Mouse (Mus musculus): Measurements from ENCODE around the gene Tnfsfm13. TPM values are rescaled to one million over a fixed set of nuclear protein-coding genes. Genes with fewer than 3 reads are reported as not detected.
"Not testable (repeated sequence)": the region's sequence is repeated elsewhere in the genome, so short reads cannot be mapped to it uniquely, and the experiment has no call there.

Tnfsfm13 gene
- polyA plus RNA-seq, 1 experiment from 2014 or later, result 1.1 TPM

DNA sequence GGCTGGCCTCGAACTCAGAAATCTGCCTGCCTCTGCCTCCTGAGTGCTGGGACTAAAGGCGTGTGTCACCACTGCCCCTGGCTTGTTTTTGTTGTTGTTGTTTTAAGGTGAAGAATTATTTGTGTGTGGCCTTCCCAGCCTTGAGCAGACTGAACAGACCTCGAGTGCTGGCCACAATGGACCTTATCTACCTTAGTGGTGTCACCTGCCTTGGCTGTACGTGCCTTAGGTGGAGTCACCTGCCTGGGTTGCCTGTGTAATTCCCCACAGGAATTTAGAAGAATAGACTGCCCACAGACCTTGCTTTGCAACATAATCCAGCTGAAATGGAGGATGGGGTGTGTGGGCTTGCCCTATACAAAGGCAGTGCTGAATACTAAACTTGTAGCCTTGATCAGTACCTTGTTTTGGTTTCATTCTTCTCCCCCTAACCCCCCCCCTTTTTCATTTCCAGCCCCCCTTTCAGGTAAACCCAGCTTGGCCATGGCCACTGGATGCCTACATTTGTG, 12.0 kb upstream of the Tnfsfm13 start:
- no peaks in the 10 kb centered on the region for H3K36me3 ChIP-seq (ENCODE audit: control insufficient read depth, insufficient read depth)
- H3K27me3 ChIP-seq (ENCODE audit: control insufficient read depth, insufficient read depth, low read depth, low read length), result no peaks in the 10 kb centered on the region
- peaks cover 12% of the 10 kb centered on the region for H3K4me1 ChIP-seq (ENCODE audit: control insufficient read depth, low read depth, low read length)
- no peak for ATAC-seq (ENCODE audit: low read depth)
- H3K4me3 ChIP-seq (ENCODE audit: low read depth, low read length), result no peak overlapping the region
- no peak overlapping the region for H3K27ac ChIP-seq (ENCODE audit: low read length)
- no peak overlapping the region for H3K9ac ChIP-seq (ENCODE audit: low read depth, low read length)
- H3K4me2 ChIP-seq (ENCODE audit: low read depth, low read length), result no peak overlapping the region
- WGBS (ENCODE audit: insufficient replicate concordance), result 68% methylated on average over 4 of the region's 4 CpGs
- no peaks in the 10 kb centered on the region for H3K9me3 ChIP-seq (replicated peaks; ENCODE audit: control insufficient read depth, low read length)

DNA sequence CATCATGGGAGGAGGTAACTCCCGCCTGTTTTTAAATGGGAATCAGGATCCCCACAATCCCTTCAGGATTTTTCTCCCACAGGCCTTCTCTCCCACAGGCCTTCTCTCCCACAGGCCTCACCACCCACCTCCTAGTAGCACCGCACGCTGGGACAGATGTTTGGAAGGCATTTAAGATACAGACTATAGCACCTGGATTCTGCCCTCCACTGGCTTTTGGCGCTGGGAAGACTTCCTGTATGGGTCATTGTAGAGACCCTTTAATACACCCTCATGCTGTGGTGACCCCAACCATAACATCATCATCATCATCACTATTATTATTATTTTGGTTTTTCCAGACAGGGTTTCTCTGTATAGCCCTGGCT, 11.6 kb upstream of the Tnfsfm13 start:
- Histone ChIP-seq H3K36me3 (ENCODE audit: control insufficient read depth, insufficient read depth) (no peaks in the 10 kb centered on the region), H3K27ac (ENCODE audit: low read length) (no peak overlapping the region), H3K9me3 (replicated peaks; ENCODE audit: control insufficient read depth, low read length) (no peaks in the 10 kb centered on the region), H3K27me3 (ENCODE audit: control insufficient read depth, insufficient read depth, low read depth, low read length) (no peaks in the 10 kb centered on the region), H3K4me3 (ENCODE audit: low read depth, low read length) (no peak overlapping the region), H3K4me1 (ENCODE audit: control insufficient read depth, low read depth, low read length) (peaks cover 12% of the 10 kb centered on the region), H3K9ac (ENCODE audit: low read depth, low read length) (no peak overlapping the region), H3K4me2 (ENCODE audit: low read depth, low read length) (no peak overlapping the region)
- no peak for ATAC-seq (ENCODE audit: low read depth)
- 78% methylated on average over 4 of the region's 4 CpGs for WGBS (ENCODE audit: insufficient replicate concordance)

DNA sequence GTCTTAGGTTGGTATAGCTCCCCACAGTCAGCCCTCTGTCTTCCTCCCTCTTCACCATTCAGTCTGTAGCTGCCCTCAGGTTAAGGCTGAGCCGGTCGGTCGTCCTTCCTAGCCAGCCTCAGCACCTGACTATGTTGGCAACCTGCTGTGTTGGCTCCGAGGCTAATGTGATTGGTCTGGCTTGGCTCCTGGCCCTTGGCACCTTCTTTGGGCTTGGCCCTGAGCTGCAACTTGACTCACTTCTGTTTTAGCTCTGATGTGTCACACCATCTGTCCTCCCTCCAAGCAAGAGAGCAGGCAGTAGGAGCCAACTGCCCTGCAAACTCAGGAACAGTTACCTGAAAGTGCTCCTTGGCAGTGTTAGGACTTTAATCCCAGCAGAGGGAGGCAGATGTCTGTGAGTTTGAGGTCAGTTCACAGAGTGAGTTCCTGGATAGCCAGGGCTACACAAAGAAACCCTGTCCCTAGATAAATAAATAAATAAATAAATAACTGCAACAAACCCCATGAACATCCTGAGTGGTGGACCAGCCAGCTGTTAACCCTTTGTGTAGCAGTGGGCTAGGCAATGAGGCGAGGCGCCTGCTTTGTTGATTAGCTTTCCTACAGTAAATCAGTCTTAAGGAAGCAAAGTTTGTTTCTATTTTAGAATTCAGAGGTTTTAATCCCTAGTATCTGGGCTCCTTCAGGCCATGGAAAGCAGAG, 11.0 kb upstream of the Tnfsfm13 start:
- H3K4me1 ChIP-seq (ENCODE audit: control insufficient read depth, low read depth, low read length), result peaks cover 12% of the 10 kb centered on the region
- no peak for ATAC-seq (ENCODE audit: low read depth)
- H3K9ac ChIP-seq (ENCODE audit: low read depth, low read length), result no peak overlapping the region
- no peak overlapping the region for H3K4me3 ChIP-seq (ENCODE audit: low read depth, low read length)
- no peak overlapping the region for H3K27ac ChIP-seq (ENCODE audit: low read length)
- 69% methylated on average over 6 of the region's 6 CpGs for WGBS (ENCODE audit: insufficient replicate concordance)
- no peaks in the 10 kb centered on the region for H3K36me3 ChIP-seq (ENCODE audit: control insufficient read depth, insufficient read depth)
- H3K27me3 ChIP-seq (ENCODE audit: control insufficient read depth, insufficient read depth, low read depth, low read length), result no peaks in the 10 kb centered on the region
- H3K4me2 ChIP-seq (ENCODE audit: low read depth, low read length), result no peak overlapping the region
- no peaks in the 10 kb centered on the region for H3K9me3 ChIP-seq (replicated peaks; ENCODE audit: control insufficient read depth, low read length)

DNA sequence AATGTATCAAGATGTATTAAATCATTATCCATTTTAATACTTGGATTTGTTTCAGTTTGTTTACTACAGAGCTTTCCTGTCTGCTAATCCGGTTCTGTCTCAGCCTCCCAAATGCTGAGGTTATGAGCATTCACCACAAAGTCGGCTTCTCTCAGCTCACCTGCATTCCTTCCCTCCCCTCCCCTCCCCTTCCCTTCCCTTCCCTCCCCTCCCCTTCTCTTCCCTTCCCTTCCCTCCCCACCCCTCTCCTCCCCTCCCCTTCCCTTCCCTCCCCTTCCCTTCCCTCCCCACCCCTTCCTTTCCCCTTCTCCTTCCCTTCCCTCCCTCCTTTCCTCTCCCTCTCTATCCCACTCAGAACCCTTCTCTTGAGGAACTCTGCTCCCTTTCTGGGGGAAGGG, 8.7 kb upstream of the Tnfsfm13 start:
- H3K27ac ChIP-seq (ENCODE audit: low read length), result no peak overlapping the region
- no peak overlapping the region for H3K4me2 ChIP-seq (ENCODE audit: low read depth, low read length)
- no peak overlapping the region for H3K9ac ChIP-seq (ENCODE audit: low read depth, low read length)
- 36% methylated on average over 2 of the region's 2 CpGs for WGBS (ENCODE audit: insufficient replicate concordance)
- H3K4me1 ChIP-seq (ENCODE audit: control insufficient read depth, low read depth, low read length), result peaks cover 2% of the 10 kb centered on the region
- no peak for ATAC-seq (ENCODE audit: low read depth)
- no peaks in the 10 kb centered on the region for H3K36me3 ChIP-seq (ENCODE audit: control insufficient read depth, insufficient read depth)
- H3K27me3 ChIP-seq (ENCODE audit: control insufficient read depth, insufficient read depth, low read depth, low read length), result no peaks in the 10 kb centered on the region
- no peak overlapping the region for H3K4me3 ChIP-seq (ENCODE audit: low read depth, low read length)
- H3K9me3 ChIP-seq (replicated peaks; ENCODE audit: control insufficient read depth, low read length), result no peaks in the 10 kb centered on the region

DNA sequence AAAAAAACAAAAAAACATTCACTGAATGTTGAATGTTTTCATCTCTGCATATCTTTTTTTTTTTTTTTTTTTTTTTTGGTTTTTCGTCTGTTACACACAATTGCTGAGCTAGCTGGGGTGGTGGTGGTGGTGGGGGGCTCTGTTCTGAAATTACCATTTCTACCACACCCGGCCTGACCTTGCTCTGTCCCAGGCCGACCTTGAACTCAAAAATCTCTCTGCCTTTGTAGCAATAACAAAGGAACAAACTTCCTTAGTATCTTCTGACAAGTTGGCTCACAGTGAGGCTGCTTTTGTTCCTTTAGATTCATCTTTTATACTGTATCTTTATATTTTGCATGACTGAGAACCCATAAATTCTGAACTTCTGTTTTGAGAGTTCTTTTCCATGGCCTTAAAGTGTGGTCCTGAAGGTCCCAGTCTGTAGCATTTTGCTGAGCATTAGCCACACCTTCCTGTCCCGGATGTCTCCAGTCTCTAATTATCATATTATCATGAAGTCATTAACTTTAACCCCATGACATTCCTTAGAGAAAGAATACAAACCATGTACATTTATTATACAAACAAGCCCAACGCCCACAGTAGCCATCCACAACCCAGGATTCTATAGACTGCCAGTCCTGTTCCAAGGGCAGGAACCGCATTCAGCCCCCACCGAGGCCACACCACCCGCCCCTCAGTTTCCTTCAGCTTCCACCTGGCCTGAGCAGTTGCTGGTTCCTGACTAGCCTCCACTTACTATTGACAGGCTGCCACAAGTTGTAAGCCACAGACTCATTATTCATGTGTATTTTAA, 8.1 kb upstream of the Tnfsfm13 start:
- Histone ChIP-seq H3K9me3 (replicated peaks; ENCODE audit: control insufficient read depth, low read length) (no peaks in the 10 kb centered on the region), H3K4me1 (ENCODE audit: control insufficient read depth, low read depth, low read length) (no peaks in the 10 kb centered on the region; the same call in 1 of the 2 replicates), H3K27me3 (ENCODE audit: control insufficient read depth, insufficient read depth, low read depth, low read length) (no peaks in the 10 kb centered on the region), H3K9ac (ENCODE audit: low read depth, low read length) (no peak overlapping the region), H3K36me3 (ENCODE audit: control insufficient read depth, insufficient read depth) (no peaks in the 10 kb centered on the region), H3K4me2 (ENCODE audit: low read depth, low read length) (no peak overlapping the region), H3K27ac (ENCODE audit: low read length) (no peak overlapping the region), H3K4me3 (ENCODE audit: low read depth, low read length) (no peak overlapping the region)
- no peak for ATAC-seq (ENCODE audit: low read depth)
- WGBS (ENCODE audit: insufficient replicate concordance), result 53% methylated on average over 8 of the region's 8 CpGs

DNA sequence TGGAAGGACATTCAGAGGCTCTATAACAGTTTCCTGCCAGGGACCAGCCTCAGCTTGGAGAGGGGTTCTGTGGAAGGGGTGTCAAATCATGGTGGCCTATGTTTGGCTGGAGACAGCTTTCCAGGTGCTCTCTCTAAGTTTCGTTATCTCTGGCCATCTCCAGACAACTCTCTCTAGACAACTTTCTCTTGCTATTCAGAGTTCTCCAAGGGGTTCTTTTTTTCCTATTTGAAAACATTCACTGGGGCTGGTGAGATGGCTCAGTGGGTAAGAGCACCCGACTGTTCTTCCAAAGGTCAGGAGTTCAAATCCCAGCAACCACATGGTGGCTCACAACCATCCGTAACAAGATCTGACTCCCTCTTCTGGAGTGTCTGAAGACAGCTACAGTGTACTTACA, 7.5 kb upstream of the Tnfsfm13 start:
- 55% methylated on average over 2 of the region's 3 CpGs for WGBS (ENCODE audit: insufficient replicate concordance)

DNA sequence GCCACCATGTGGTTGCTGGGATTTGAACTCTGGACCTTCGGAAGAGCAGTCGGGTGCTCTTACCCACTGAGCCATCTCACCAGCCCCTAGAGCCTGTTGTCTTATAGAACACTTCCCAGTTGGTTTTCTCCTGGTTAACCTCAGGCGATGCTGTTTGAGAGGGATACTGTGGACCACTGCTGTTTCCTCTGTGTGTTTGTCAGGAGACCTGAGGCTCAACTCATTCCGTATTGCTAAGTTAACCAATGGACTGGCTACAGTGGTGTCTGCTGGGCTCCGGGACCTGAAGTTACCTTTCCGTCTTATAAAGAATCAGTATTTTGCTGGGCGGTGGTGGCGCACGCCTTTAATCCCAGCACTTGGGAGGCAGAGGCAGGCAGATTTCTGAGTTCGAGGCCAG, 7.0 kb upstream of the Tnfsfm13 start:
- not testable (repeated sequence) for H3K9me3 ChIP-seq (replicated peaks; ENCODE audit: control insufficient read depth, low read length); H3K27me3 ChIP-seq (ENCODE audit: control insufficient read depth, insufficient read depth, low read depth, low read length); H3K36me3 ChIP-seq (ENCODE audit: control insufficient read depth, insufficient read depth); H3K4me1 ChIP-seq (ENCODE audit: control insufficient read depth, low read depth, low read length); H3K4me2 ChIP-seq (ENCODE audit: low read depth, low read length); H3K9ac ChIP-seq (ENCODE audit: low read depth, low read length); H3K4me3 ChIP-seq (ENCODE audit: low read depth, low read length); ATAC-seq (ENCODE audit: low read depth); H3K27ac ChIP-seq (ENCODE audit: low read length)
- WGBS (ENCODE audit: insufficient replicate concordance), result 78% methylated on average over 10 of the region's 10 CpGs

More for the DNA sequence above, 7.5 kb upstream of the Tnfsfm13 start:
- not testable (repeated sequence) for H3K9ac ChIP-seq (ENCODE audit: low read depth, low read length); H3K9me3 ChIP-seq (replicated peaks; ENCODE audit: control insufficient read depth, low read length); H3K4me3 ChIP-seq (ENCODE audit: low read depth, low read length); H3K27ac ChIP-seq (ENCODE audit: low read length); ATAC-seq (ENCODE audit: low read depth); H3K27me3 ChIP-seq (ENCODE audit: control insufficient read depth, insufficient read depth, low read depth, low read length); H3K36me3 ChIP-seq (ENCODE audit: control insufficient read depth, insufficient read depth); H3K4me2 ChIP-seq (ENCODE audit: low read depth, low read length); H3K4me1 ChIP-seq (ENCODE audit: control insufficient read depth, low read depth, low read length)

DNA sequence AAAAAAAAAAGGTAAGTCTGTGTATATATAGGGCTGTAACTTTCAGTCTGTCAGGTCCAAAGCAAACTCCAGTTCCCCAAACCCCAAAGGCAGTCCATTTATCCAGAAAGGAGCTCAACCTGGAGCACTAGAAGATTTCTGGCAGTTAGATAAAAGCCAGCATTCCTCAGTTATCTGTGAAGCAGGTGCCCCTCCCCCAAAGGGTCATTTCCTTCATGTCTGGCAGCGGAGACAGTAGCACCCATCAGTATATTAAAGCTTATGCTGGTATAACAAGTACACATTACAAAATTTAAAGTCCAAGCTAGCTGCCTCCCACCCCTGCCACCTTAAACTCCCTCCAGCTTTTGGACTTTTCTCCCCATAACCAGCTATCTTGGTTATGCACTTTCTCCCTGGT, 3.7 kb upstream of the Tnfsfm13 start:
- 20% methylated on average over 1 of the region's 1 CpGs for WGBS (ENCODE audit: insufficient replicate concordance)
- Histone ChIP-seq H3K9me3 (replicated peaks; ENCODE audit: control insufficient read depth, low read length) (no peaks in the 10 kb centered on the region), H3K27ac (ENCODE audit: low read length) (no peak overlapping the region), H3K4me1 (ENCODE audit: control insufficient read depth, low read depth, low read length) (peaks cover 2% of the 10 kb centered on the region), H3K27me3 (ENCODE audit: control insufficient read depth, insufficient read depth, low read depth, low read length) (no peaks in the 10 kb centered on the region; the same call in 1 of the 2 replicates), H3K4me3 (ENCODE audit: low read depth, low read length) (no peak overlapping the region), H3K36me3 (ENCODE audit: control insufficient read depth, insufficient read depth) (no peaks in the 10 kb centered on the region), H3K4me2 (ENCODE audit: low read depth, low read length) (no peak overlapping the region), H3K9ac (ENCODE audit: low read depth, low read length) (no peak overlapping the region)
- no peak for ATAC-seq (ENCODE audit: low read depth)

DNA sequence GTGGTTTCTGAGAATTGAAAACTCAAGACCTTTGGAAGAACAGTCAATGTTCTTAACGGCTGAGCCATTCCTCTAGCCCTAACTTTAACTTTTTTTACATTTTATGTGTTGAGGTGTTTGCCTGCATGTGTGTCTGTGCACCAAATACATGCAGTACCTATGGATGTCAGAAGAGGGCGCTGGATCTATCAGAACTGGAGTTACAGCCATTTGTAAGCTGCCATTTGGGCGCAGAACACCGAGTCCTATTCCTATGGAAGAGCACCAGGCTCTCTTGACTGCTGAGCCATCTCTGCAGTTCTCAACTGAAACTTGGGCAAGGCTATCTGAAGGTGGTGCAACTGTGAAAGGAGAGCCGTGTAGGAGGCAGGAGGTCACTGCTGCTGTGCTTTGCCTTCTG, 2.7 kb upstream of the Tnfsfm13 start:
- peaks cover 2% of the 10 kb centered on the region for H3K4me1 ChIP-seq (ENCODE audit: control insufficient read depth, low read depth, low read length)
- ATAC-seq (ENCODE audit: low read depth), result no peak
- no peak overlapping the region for H3K27ac ChIP-seq (ENCODE audit: low read length)
- H3K36me3 ChIP-seq (ENCODE audit: control insufficient read depth, insufficient read depth), result no peaks in the 10 kb centered on the region
- no peaks in the 10 kb centered on the region; the same call in 1 of the 2 replicates for H3K27me3 ChIP-seq (ENCODE audit: control insufficient read depth, insufficient read depth, low read depth, low read length)
- WGBS (ENCODE audit: insufficient replicate concordance), result 61% methylated on average over 5 of the region's 5 CpGs
- no peak overlapping the region for H3K9ac ChIP-seq (ENCODE audit: low read depth, low read length)
- H3K4me3 ChIP-seq (ENCODE audit: low read depth, low read length), result no peak overlapping the region
- no peak overlapping the region for H3K4me2 ChIP-seq (ENCODE audit: low read depth, low read length)
- H3K9me3 ChIP-seq (replicated peaks; ENCODE audit: control insufficient read depth, low read length), result no peaks in the 10 kb centered on the region
